ENCODE assay signal across 8 mouse cellular contexts in genomic region chr8:119394097-119394496, GRCm38 (mm10). TPM values are rescaled to one million over a fixed set of nuclear protein-coding genes. Genes with fewer than 3 reads are reported as not detected.
DNase-seq lines count a peak whose midpoint lies in the region; ATAC-seq and TF ChIP-seq lines count a peak whose summit lies in the region.

No protein-coding gene starts in this region.

- H3K36me3 ChIP-seq in erythroblast, embryonic 14.5 days (ENCODE audit: control insufficient read depth), result no peaks in the 10 kb centered on the region
- H3K36me3 ChIP-seq in thymus, adult 2 months (ENCODE audit: control insufficient read depth, insufficient read depth, low read length), result no peaks in the 10 kb centered on the region
- H3K36me3 ChIP-seq in liver, embryonic 15.5 days (replicated peaks), result no peaks in the 10 kb centered on the region

- no peak for TF ChIP-seq POLR2A in thymus, adult 2 months (IDR thresholded peaks at IDR 0.05; ENCODE audit: control insufficient read depth, extremely low read depth, insufficient read depth, low read length, poor library complexity)

- no peaks in the 10 kb centered on the region for H3K9me3 ChIP-seq in erythroblast, embryonic 14.5 days (ENCODE audit: control insufficient read depth, low read length)
- no peaks in the 10 kb centered on the region for H3K9me3 ChIP-seq in liver, embryonic 15.5 days (replicated peaks)

- H3K9ac ChIP-seq in liver, embryonic 15.5 days, result peak overlapping the region; percentile 50; the same call in 1 of the 2 replicates

- no peak overlapping the region for H3K27ac ChIP-seq in thymus, adult 2 months (ENCODE audit: control insufficient read depth, insufficient read depth, low read length)
- H3K27ac ChIP-seq in liver, embryonic 15.5 days (replicated peaks), result no peak overlapping the region

- H3K4me2 ChIP-seq in liver, embryonic 15.5 days, result peak overlapping the region; percentile 97

- peaks cover 26% of the 10 kb centered on the region for H3K4me1 ChIP-seq in erythroblast, embryonic 14.5 days (ENCODE audit: control insufficient read depth)
- H3K4me1 ChIP-seq in thymus, adult 2 months (replicated peaks; ENCODE audit: control insufficient read depth, insufficient read depth, low read length), result peaks cover 12% of the 10 kb centered on the region
- H3K4me1 ChIP-seq in liver, embryonic 15.5 days (replicated peaks), result peaks cover 33% of the 10 kb centered on the region

- no peak for DNase-seq in thymus, adult 2 months
- DNase-seq in thymus, postnatal 14 days, result no peak
- no peak for DNase-seq in adrenal gland, postnatal 4 days (ENCODE audit: low spot score in 2 of 2)
- no peak for DNase-seq in layer of hippocampus, postnatal 25 days (ENCODE audit: extremely low spot score in 1 of 2, low spot score in 1 of 2)
- no peak for DNase-seq in urinary bladder, adult 18-20 months (ENCODE audit: low spot score in 2 of 2)

- H3K4me3 ChIP-seq in erythroblast, embryonic 14.5 days (replicated peaks), result peak overlapping the region; percentile 75
- peak overlapping the region; percentile 62 for H3K4me3 ChIP-seq in thymus, adult 2 months (ENCODE audit: control insufficient read depth, insufficient read depth, low read length)
- H3K4me3 ChIP-seq in liver, embryonic 15.5 days (replicated peaks), result peak overlapping the region; percentile 74

- TF ChIP-seq CTCF in thymus, adult 2 months (IDR thresholded peaks at IDR 0.05; ENCODE audit: borderline replicate concordance, control insufficient read depth, extremely low read depth, insufficient read depth, low read length, poor library complexity), result no peak

- no peaks in the 10 kb centered on the region for H3K27me3 ChIP-seq in erythroblast, embryonic 14.5 days (ENCODE audit: control insufficient read depth)
- H3K27me3 ChIP-seq in thymus, adult 2 months (ENCODE audit: control insufficient read depth, insufficient read depth, low read length), result no peaks in the 10 kb centered on the region
- no peaks in the 10 kb centered on the region for H3K27me3 ChIP-seq in liver, embryonic 15.5 days

- WGBS in thymus, adult 2 months, result 80% methylated on average over 9 of the region's 9 CpGs
- 66% methylated on average over 9 of the region's 9 CpGs for WGBS in liver, embryonic 15.5 days (ENCODE audit: insufficient replicate concordance)

- ATAC-seq in erythroblast, adult 5-6 weeks (replicated peaks; ENCODE audit: low FRiP score, poor library complexity, severe bottlenecking), result no peak
- ATAC-seq in liver, embryonic 15.5 days (ENCODE audit: insufficient read depth), result no peak

RNA-seq across cellular contexts. Expression of gene Mlycd, which starts 0.6 kb away (rescaled TPM):
- polyA plus RNA-seq in erythroblast, embryonic 14.5 days (2012), result 0.28 and 0.34 TPM in 2 replicates
- 2.7 TPM in 1 of 2 replicates, not detected in the other for total RNA-seq in erythroblast, adult 5-6 weeks (2015; ENCODE audit: low replicate concordance)
- total RNA-seq in erythroblast, adult 5-6 weeks (2017; ENCODE audit: low replicate concordance), result 1.3 and 1.8 TPM in 2 replicates
- 20.7 and 22.1 TPM in 2 replicates for polyA plus RNA-seq in thymus, adult 2 months (2012; rRNA removed)
- 11.5 and 12.4 TPM in 2 replicates for polyA plus RNA-seq in liver, embryonic 15.5 days (2015; fragmentation: Nextera tagmentation; extraction: Ambion mirVana)
- 10 to 100 TPM; 33.7 to 39.1 TPM for total RNA-seq in adrenal gland, postnatal 4 days (2021)
- 10 to 100 TPM; 28.7 to 30.0 TPM for total RNA-seq in layer of hippocampus, postnatal 25 days (2021)

RNA-seq across cellular contexts. Expression of gene Osgin1, which starts 39.8 kb away (rescaled TPM):
- polyA plus RNA-seq in erythroblast, embryonic 14.5 days (2012), result 0.17 and 0.30 TPM in 2 replicates
- total RNA-seq in erythroblast, adult 5-6 weeks (2015; ENCODE audit: low replicate concordance), result 1.7 TPM in 2 replicates
- total RNA-seq in erythroblast, adult 5-6 weeks (2017; ENCODE audit: low replicate concordance), result 0.70 and 0.94 TPM in 2 replicates
- 7.7 and 7.8 TPM in 2 replicates for polyA plus RNA-seq in thymus, adult 2 months (2012; rRNA removed)
- polyA plus RNA-seq in liver, embryonic 15.5 days (2015; fragmentation: Nextera tagmentation; extraction: Ambion mirVana), result 41.2 and 49.7 TPM in 2 replicates
- 10 to 100 TPM; 46.6 to 90.7 TPM for total RNA-seq in adrenal gland, postnatal 4 days (2021)
- total RNA-seq in layer of hippocampus, postnatal 25 days (2021), result under 1 TPM; 0.42 to 0.49 TPM

RNA-seq across cellular contexts. Expression of gene Hsbp1, which starts 49.8 kb away (rescaled TPM):
- 1.7 and 1.9 TPM in 2 replicates for polyA plus RNA-seq in erythroblast, embryonic 14.5 days (2012)
- 28.6 and 34.9 TPM in 2 replicates for total RNA-seq in erythroblast, adult 5-6 weeks (2015; ENCODE audit: low replicate concordance)
- total RNA-seq in erythroblast, adult 5-6 weeks (2017; ENCODE audit: low replicate concordance), result 23.7 and 25.0 TPM in 2 replicates
- 98.3 and 103 TPM in 2 replicates for polyA plus RNA-seq in thymus, adult 2 months (2012; rRNA removed)
- 80.0 and 82.2 TPM in 2 replicates for polyA plus RNA-seq in liver, embryonic 15.5 days (2015; fragmentation: Nextera tagmentation; extraction: Ambion mirVana)
- total RNA-seq in adrenal gland, postnatal 4 days (2021), result 100 to 1,000 TPM; 184 to 185 TPM
- total RNA-seq in layer of hippocampus, postnatal 25 days (2021), result 100 to 1,000 TPM; 364 to 405 TPM

RNA-seq across cellular contexts. Expression of gene Necab2, which starts 52.4 kb away (rescaled TPM):
- not detected in 2 replicates for polyA plus RNA-seq in erythroblast, embryonic 14.5 days (2012)
- not detected in 2 replicates for total RNA-seq in erythroblast, adult 5-6 weeks (2015; ENCODE audit: low replicate concordance)
- total RNA-seq in erythroblast, adult 5-6 weeks (2017; ENCODE audit: low replicate concordance), result not detected in 2 replicates
- 0.06 and 0.12 TPM in 2 replicates for polyA plus RNA-seq in thymus, adult 2 months (2012; rRNA removed)
- not detected in 2 replicates for polyA plus RNA-seq in liver, embryonic 15.5 days (2015; fragmentation: Nextera tagmentation; extraction: Ambion mirVana)
- total RNA-seq in adrenal gland, postnatal 4 days (2021), result 10 to 100 TPM; 19.4 to 20.8 TPM
- total RNA-seq in layer of hippocampus, postnatal 25 days (2021), result 100 to 1,000 TPM; 101 to 115 TPM

Comparison
In these comparisons a context has a peak if more than half of its experiments do, and no peak if none do; other contexts are left out.
1. RNA of gene Mlycd, which starts 0.6 kb away (total RNA-seq): 33.7 to 39.1 TPM in adrenal gland, postnatal 4 days and 28.7 to 30.0 TPM in layer of hippocampus, postnatal 25 days; 1.3 to 2.7 TPM in erythroblast, adult 5-6 weeks; every median in the first group is over 4 times any median in the second.
2. RNA of gene Osgin1, which starts 39.8 kb away (total RNA-seq): 46.6 to 90.7 TPM in adrenal gland, postnatal 4 days; 0.70 to 1.7 TPM in erythroblast, adult 5-6 weeks and 0.42 to 0.49 TPM in layer of hippocampus, postnatal 25 days; every median in the first group is over 10 times any median in the second.
3. RNA of gene Hsbp1, which starts 49.8 kb away (total RNA-seq): 364 to 405 TPM in layer of hippocampus, postnatal 25 days and 184 to 185 TPM in adrenal gland, postnatal 4 days; 23.7 to 34.9 TPM in erythroblast, adult 5-6 weeks; every median in the first group is over 4 times any median in the second.
4. Peak in every context shown above with its lines, with median percentiles within 50 percentile points of each other: H3K4me3 ChIP-seq.